Mouse (Mus musculus) hindbrain, embryonic 12.5 days (tissue): ENCODE measurements around the gene Snai1. TPM values are rescaled to one million over a fixed set of nuclear protein-coding genes. Genes with fewer than 3 reads are reported as not detected.

Experiments
- ATAC-seq: fragments of 200-750 bp; cut with Nextera tagmentation; 2 replicates; pipeline ENCODE4 v1.8.0; 2017; ENCODE audit warnings: moderate TSS enrichment; ENCODE audit not compliant: low FRiP score
- H3K27ac ChIP-seq: fragments of 300-500 bp; sonication (generic); 2 replicates; pipeline ENCODE4 v1.5.1; 2016; ENCODE audit warnings: mild to moderate bottlenecking
- H3K27me3 ChIP-seq: fragments of 300-500 bp; sonication (generic); 2 replicates; pipeline ENCODE4 v1.6.1; 2016; ENCODE audit warnings: mild to moderate bottlenecking
- H3K36me3 ChIP-seq: fragments of 300-500 bp; sonication (generic); 2 replicates; pipeline ENCODE4 v1.6.1; 2016; ENCODE audit warnings: mild to moderate bottlenecking
- H3K4me1 ChIP-seq: fragments of 300-500 bp; sonication (generic); 2 replicates; pipeline ENCODE4 v1.6.1; 2016
- H3K4me2 ChIP-seq: fragments of 300-500 bp; sonication (generic); replicated peaks from 2 replicates; pipeline ENCODE4 v1.6.1; 2016; ENCODE audit warnings: mild to moderate bottlenecking
- H3K4me3 ChIP-seq: fragments of 300-500 bp; sonication (generic); 2 replicates; pipeline ENCODE4 v1.5.1; 2016; ENCODE audit warnings: mild to moderate bottlenecking
- H3K9ac ChIP-seq: fragments of 300-500 bp; sonication (generic); 2 replicates; pipeline ENCODE4 v1.6.1; 2016; ENCODE audit warnings: mild to moderate bottlenecking, moderate library complexity
- H3K9me3 ChIP-seq: fragments of 300-500 bp; sonication (generic); replicated peaks from 2 replicates; pipeline ENCODE4 v1.6.1; 2016; ENCODE audit warnings: mild to moderate bottlenecking
- WGBS: fragments of 180-500 bp; shearing (Covaris S2); methylation state at CpG from one replicate; pipeline ENCODE4 v1.1.7; 2016; 5-methylcytosine and 5-hydroxymethylcytosine counted together
- polyA plus RNA-seq: library from polyadenylated mRNA; unstranded; fragments of >200 nt; fragmentation: Nextera tagmentation; extraction: Ambion mirVana; gene quantifications from 2 replicates; pipeline ENCODE4 v1.2.1, GENCODE M21; 2016

Gene Snai1
- polyA plus RNA-seq, 1 experiment from 2014 or later = 30.1 TPM

- H3K36me3 ChIP-seq = no peaks in the 10 kb centered on the region
- no peak overlapping the region for H3K27ac ChIP-seq
- H3K27me3 ChIP-seq = 0 out of 2 replicates have a peak, but pooled peaks cover 2% of the 10 kb centered on the region
- H3K9ac ChIP-seq = no peak overlapping the region
- H3K4me2 ChIP-seq = no peak overlapping the region
- H3K4me3 ChIP-seq = no peak overlapping the region
- peaks cover 6% of the 10 kb centered on the region; the same call in 1 of the 2 replicates for H3K4me1 ChIP-seq
- no peak for ATAC-seq
- WGBS = 64% methylated on average over 9 of the region's 9 CpGs
- no peaks in the 10 kb centered on the region for H3K9me3 ChIP-seq
Observed at GRCm38 (mm10) chr2:167577186-167577785, 39.3 kb downstream of the Snai1 start.

- no peak for ATAC-seq
- H3K9ac ChIP-seq = no peak overlapping the region
- WGBS = 45% methylated on average over 5 of the region's 5 CpGs
Observed at GRCm38 (mm10) chr2:167578521-167578920, 40.5 kb downstream of the Snai1 start.

GRCm38 (mm10) chr2:167583161-167583952 lies 45.4 kb downstream of the Snai1 start:
- Histone ChIP-seq H3K27me3 (0 out of 2 replicates have a peak, but pooled peaks cover 2% of the 10 kb centered on the region), H3K4me2 (no peak overlapping the region), H3K4me3 (no peak overlapping the region), H3K36me3 (no peaks in the 10 kb centered on the region), H3K9me3 (no peaks in the 10 kb centered on the region), H3K27ac (no peak overlapping the region), H3K9ac (no peak overlapping the region), H3K4me1 (peaks cover 32% of the 10 kb centered on the region)
- peak; percentile 38; the same call in 1 of the 2 replicates for ATAC-seq
- WGBS = 40% methylated on average over 10 of the region's 10 CpGs

More at GRCm38 (mm10) chr2:167578521-167578920, 40.5 kb downstream of the Snai1 start:
- Histone ChIP-seq H3K27me3 (0 out of 2 replicates have a peak, but pooled peaks cover 2% of the 10 kb centered on the region), H3K9me3 (no peaks in the 10 kb centered on the region), H3K27ac (no peak overlapping the region), H3K36me3 (no peaks in the 10 kb centered on the region), H3K4me2 (no peak overlapping the region), H3K4me1 (peaks cover 18% of the 10 kb centered on the region), H3K4me3 (no peak overlapping the region)

- no peak overlapping the region for H3K4me2 ChIP-seq
- no peak for ATAC-seq
- no peak overlapping the region for H3K9ac ChIP-seq
- H3K4me3 ChIP-seq = no peak overlapping the region
- H3K4me1 ChIP-seq = peaks cover 37% of the 10 kb centered on the region
- 73% methylated on average over 2 of the region's 2 CpGs for WGBS
- H3K27me3 ChIP-seq = peaks cover 6% of the 10 kb centered on the region; the same call in 1 of the 2 replicates
- no peaks in the 10 kb centered on the region for H3K9me3 ChIP-seq
- no peaks in the 10 kb centered on the region for H3K36me3 ChIP-seq
- H3K27ac ChIP-seq = no peak overlapping the region
Observed at GRCm38 (mm10) chr2:167585273-167585672, 47.3 kb downstream of the Snai1 start.

- Histone ChIP-seq H3K9ac (no peak overlapping the region), H3K27ac (0 out of 2 replicates have a peak overlapping the region, but pooled peaks have one; percentile 4)
Observed at GRCm38 (mm10) chr2:167586041-167586440, 48.0 kb downstream of the Snai1 start.

GRCm38 (mm10) chr2:167586976-167587375 lies 49.0 kb downstream of the Snai1 start:
- no peak for ATAC-seq
- H3K4me2 ChIP-seq = no peak overlapping the region
- H3K9ac ChIP-seq = no peak overlapping the region
- no peaks in the 10 kb centered on the region for H3K36me3 ChIP-seq
- no peaks in the 10 kb centered on the region for H3K9me3 ChIP-seq
- peaks cover 37% of the 10 kb centered on the region for H3K4me1 ChIP-seq
- H3K27me3 ChIP-seq = peaks cover 6% of the 10 kb centered on the region; the same call in 1 of the 2 replicates
- no peak overlapping the region for H3K4me3 ChIP-seq
- WGBS = 23% methylated on average over 9 of the region's 9 CpGs
- no peak overlapping the region for H3K27ac ChIP-seq

More at GRCm38 (mm10) chr2:167586041-167586440, 48.0 kb downstream of the Snai1 start:
- Histone ChIP-seq H3K4me1 (peaks cover 37% of the 10 kb centered on the region), H3K4me2 (no peak overlapping the region), H3K4me3 (no peak overlapping the region), H3K36me3 (no peaks in the 10 kb centered on the region), H3K27me3 (peaks cover 6% of the 10 kb centered on the region; the same call in 1 of the 2 replicates), H3K9me3 (no peaks in the 10 kb centered on the region)
- WGBS = 21% methylated on average over 8 of the region's 8 CpGs
- ATAC-seq = no peak

- peaks cover 25% of the 10 kb centered on the region for H3K4me1 ChIP-seq
- ATAC-seq = no peak
- peak overlapping the region; percentile 54 for H3K9ac ChIP-seq
- H3K4me3 ChIP-seq = peak overlapping the region; percentile 12; the same call in 1 of the 2 replicates
- no peak overlapping the region; the same call in 1 of the 2 replicates for H3K27ac ChIP-seq
- H3K27me3 ChIP-seq = peaks cover 6% of the 10 kb centered on the region; the same call in 1 of the 2 replicates
- 11% methylated on average over 21 of the region's 21 CpGs for WGBS
- no peaks in the 10 kb centered on the region for H3K9me3 ChIP-seq
- no peaks in the 10 kb centered on the region for H3K36me3 ChIP-seq
- H3K4me2 ChIP-seq = peak overlapping the region; percentile 36
Observed at GRCm38 (mm10) chr2:167588774-167589577, 51.0 kb downstream of the Snai1 start.

Other genes with a start within 250 kb of the Snai1 start
- 19.3 and 20.2 TPM in 2 replicates for gene B4galt5, start 189.0 kb upstream of the Snai1 start, polyA plus RNA-seq
- gene Slc9a8, start 116.5 kb upstream of the Snai1 start, polyA plus RNA-seq = 24.2 and 24.3 TPM in 2 replicates
- 120 TPM in 2 replicates for gene Rnf114, start 45.5 kb upstream of the Snai1 start, polyA plus RNA-seq
- 20.8 and 25.3 TPM in 2 replicates for gene Spata2, start 45.3 kb upstream of the Snai1 start, polyA plus RNA-seq
- 290 and 291 TPM in 2 replicates for gene Ube2v1, start 93.9 kb downstream of the Snai1 start, polyA plus RNA-seq
- 16.9 and 18.8 TPM in 2 replicates for gene Gm20431, start 123.3 kb downstream of the Snai1 start, polyA plus RNA-seq
- 4.1 and 4.5 TPM in 2 replicates for gene Cebpb, start 150.7 kb downstream of the Snai1 start, polyA plus RNA-seq
- gene Tmem189, start 151.6 kb downstream of the Snai1 start, polyA plus RNA-seq = 39.0 and 43.9 TPM in 2 replicates